Mouse (Mus musculus): Measurements from ENCODE around the gene Myh14.
A peak's percentile ranks its signal among the peaks of the same experiment; 100 is the strongest.

Myh14 gene

DNA sequence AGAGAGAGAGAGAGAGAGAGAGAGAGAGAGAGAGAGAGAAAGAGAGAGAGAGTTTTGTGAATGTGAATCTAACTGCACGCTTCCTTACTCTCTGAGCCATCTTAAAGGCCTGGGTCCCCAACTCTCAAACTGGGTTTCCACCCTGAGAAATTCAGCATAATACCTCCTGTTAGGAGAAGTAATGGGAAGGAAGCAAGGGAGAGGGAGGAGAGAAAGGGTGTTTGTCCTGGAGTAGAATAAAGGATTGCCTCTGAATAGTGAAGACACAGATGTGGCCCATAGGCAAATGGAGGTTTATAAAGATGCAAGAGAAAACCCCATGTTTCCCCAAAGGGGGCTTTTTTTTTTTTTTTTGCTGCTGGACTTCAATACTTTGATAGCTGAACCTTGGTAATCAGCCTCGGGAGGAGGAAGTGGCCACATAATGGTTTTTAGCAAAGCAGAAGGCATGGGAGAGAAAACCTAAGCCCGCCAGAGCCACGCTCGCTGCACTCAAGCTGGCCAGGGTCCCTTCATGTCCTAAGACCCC is 97.6 kb downstream of the Myh14 start:
- DNase-seq, result no peak

DNA sequence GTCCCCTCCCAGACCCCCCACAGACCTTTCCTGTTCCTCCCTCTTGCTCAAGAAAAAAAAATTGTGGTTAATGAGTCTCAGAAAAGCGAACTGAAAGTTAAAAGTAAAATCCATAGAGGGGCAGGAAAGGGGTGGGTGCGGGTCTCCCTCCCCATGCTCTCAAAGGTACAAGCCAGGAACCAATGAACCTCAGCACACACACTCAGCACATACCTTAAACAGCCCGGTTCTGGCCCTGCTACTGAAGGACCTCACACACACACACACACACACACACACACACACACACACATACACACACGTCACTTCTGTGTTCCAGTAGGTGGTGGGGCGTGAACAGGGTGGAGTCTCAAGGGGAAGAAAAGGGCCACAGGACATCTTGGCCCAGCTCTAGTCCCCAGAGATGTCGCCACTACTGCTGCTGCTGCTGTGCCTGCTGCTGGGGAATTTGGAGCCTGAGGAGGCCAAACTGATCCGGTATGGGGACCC is 98.4 kb downstream of the Myh14 start, which contains the start of gene Napsa:
Napsa (plus strand) TSS at position 168 of the 489 bp plus-strand sequence.
- peak; percentile 69 to 85 for DNase-seq

DNA sequence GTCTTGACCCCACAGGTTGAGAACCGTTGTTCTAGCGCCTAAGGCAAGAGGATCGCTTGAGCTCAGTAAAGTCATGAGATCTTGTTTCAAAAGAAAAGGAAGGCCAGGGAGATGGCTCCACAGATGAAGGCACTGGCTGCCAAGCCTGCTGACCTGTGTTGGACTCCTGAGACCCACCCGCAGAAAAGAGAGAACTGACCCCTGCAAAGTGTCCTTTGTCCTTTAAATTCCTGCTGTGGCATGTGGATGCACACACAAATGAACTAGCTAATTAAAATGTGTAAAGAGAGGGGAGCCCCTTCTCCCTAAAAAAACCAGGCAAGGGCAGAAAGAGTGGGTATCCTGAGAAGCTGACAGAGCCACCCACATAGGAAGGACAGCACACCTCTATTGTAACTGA is 98.8 kb downstream of the Myh14 start:
- peak; percentile 48 to 78 for DNase-seq

GRCm38 (mm10) chr7:44570989-44571388 is 99.7 kb downstream of the Myh14 start:
- peak in 1 of 2 experiments; percentile 41 for DNase-seq

DNA sequence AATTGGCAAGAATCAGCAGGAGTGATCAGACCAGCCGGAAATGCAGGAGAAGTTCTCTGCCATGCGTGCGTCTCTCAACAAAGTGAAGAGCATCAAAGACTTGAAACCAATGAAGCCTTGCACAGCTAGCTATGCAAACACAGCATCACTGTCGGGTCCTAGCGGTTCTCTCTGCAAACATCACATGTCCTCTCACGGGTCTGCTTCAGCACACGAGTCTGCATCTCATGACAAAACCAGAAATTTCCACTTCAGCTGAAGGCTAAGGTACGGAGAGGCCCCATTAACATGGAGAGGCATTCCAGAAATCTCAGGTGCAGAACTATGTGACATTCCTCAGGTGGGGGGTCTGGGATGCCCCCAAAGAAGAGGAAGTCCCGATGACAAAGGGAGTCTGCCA is 101.8 kb downstream of the Myh14 start:
- no peak for DNase-seq

GRCm38 (mm10) chr7:44565414-44565813 is 105.2 kb downstream of the Myh14 start:
- no peak for DNase-seq

DNA sequence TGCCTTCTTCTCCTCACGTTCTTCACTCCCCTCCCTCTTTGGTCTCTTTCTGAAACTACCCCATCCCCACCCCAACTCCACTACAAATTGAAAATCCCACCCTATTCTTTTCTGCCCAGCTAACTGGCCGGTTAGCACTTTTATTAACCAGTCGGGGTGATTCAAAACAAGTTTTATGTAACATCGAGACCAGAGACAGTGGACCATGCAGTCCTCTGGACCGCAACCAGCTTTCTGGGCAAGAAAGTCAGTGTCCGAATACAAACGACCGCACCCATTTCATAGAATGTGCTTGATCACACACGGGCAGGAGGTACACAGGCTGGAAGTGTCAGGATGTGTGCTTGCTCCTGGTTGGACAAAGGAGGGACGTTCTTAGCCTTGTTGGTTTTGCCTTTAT is 106.2 kb downstream of the Myh14 start:
- DNase-seq, result peak; percentile 55 to 79

- no peak for DNase-seq
These were observed 107.4 kb downstream of the Myh14 start for GRCm38 (mm10) chr7:44563284-44563683.

DNA sequence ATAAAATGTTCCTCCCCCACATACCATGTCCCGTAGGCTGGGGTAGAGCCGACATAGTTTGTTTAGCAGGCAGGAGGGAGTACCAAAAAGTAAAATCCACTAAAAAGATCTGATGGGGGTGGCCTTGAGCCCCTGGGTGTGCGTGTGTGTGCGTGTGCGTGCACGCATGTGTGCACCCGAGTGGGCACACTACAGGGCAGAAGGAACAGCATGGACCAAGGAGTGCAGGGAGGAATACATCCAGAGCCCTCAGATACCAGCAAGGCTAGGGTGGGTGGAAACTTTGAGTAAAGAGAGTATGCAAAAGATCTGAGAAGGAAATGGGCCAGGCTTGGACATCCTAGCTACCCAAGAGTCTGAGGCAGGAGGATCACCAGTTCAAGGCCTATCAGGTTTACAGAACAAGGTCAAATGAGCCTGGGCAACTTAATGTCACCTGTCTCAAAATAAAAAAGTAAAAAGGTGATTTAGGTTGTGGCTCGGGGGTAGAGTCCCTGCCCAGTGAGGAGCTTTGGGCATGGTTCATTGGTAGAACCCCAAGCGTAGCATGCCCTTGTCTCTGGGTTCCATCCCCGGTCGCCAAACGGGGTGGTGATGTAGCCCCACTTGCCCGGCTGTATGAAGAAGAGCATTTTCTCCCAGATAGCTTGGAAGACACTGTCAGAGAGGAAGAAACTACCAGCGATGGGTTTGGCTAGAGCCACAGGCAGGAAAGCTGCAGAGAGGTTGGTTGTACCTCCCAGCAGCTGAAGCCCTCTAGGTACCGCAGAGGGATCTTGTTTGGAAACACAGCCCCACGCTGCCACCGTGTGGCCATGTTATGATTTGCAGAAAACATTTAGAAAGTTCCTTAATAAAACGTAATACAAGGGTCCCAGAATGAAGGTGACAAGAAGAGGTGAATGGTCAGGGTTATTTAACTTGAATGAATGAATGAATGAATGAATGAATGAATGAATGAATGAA is 109.9 kb downstream of the Myh14 start:
- peak; percentile 81 to 92 for DNase-seq

GRCm38 (mm10) chr7:44557629-44558028 is 113.0 kb downstream of the Myh14 start:
- peak in 1 of 2 experiments; percentile 12 for DNase-seq
